18 mouse cellular contexts compared by ENCODE assay signal in the genomic region with DNA sequence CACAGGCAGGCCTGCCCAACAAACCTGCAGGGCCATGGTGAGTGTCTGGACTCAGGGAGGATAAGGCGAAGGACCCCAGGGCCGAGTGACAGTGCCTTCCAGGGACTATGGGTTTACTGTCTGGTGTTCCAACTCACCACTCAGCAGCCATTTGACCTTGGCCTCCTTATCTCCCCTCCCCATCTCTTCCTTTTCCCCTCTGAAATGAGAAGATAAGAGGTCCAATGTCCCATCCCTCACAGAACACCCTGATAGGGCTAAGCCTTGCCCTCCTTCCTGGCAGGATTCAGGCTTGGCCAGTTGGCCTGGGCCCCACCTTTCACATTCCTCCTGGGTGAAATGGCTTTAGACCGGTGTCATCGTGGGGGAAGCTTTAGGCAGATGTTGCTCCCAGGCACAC. TPM values are rescaled to one million over a fixed set of nuclear protein-coding genes. Genes with fewer than 3 reads are reported as not detected.
"Had no signal": no experiment of that assay in that cellular context is flagged by ENCODE, and none has a peak within 500 bp of the region (broad histone marks: within the 10 kb centered on the region; RNA-seq: fewer than 3 reads in every experiment).

No protein-coding gene starts in this region.

- H3K9me3 ChIP-seq: neural tube, embryonic 12.5 days; neural tube, embryonic 13.5 days; neural tube, embryonic 15.5 days; stomach, embryonic 15.5 days had no signal

- H3K9ac ChIP-seq: neural tube, embryonic 12.5 days; neural tube, embryonic 13.5 days; neural tube, embryonic 15.5 days; stomach, embryonic 15.5 days had no signal

- H3K36me3 ChIP-seq: neural tube, embryonic 12.5 days; neural tube, embryonic 13.5 days; neural tube, embryonic 15.5 days; stomach, embryonic 15.5 days had no signal

- DNase-seq: retina, postnatal 1 day; right cerebral cortex, adult 18-20 months; right cerebral cortex, postnatal 14 days; right cerebral cortex, postnatal 25 days; right cerebral cortex, postnatal 4 days; spleen, adult 18-20 months; thymus, adult 18-20 months; thymus, adult 2 months; thymus, postnatal 14 days; thymus, postnatal 25 days; thymus, postnatal 36 days; thymus, postnatal 4 days had no signal

- H3K4me2 ChIP-seq: neural tube, embryonic 12.5 days; neural tube, embryonic 13.5 days; neural tube, embryonic 15.5 days; stomach, embryonic 15.5 days had no signal

- H3K4me3 ChIP-seq: neural tube, embryonic 12.5 days; neural tube, embryonic 13.5 days; neural tube, embryonic 15.5 days; stomach, embryonic 15.5 days had no signal

- H3K27ac ChIP-seq: neural tube, embryonic 12.5 days; neural tube, embryonic 13.5 days; neural tube, embryonic 15.5 days; stomach, embryonic 15.5 days; stomach, postnatal 0 days had no signal

RNA-seq across cellular contexts. Expression of a gene that starts 10.7 kb away (rescaled TPM):
- total RNA-seq: neutrophil, adult 5-6 weeks had no signal

RNA-seq across cellular contexts. Expression of a gene that starts 39.8 kb away (rescaled TPM):
- total RNA-seq: neutrophil, adult 5-6 weeks had no signal
